Mouse (Mus musculus): Measurements from ENCODE around the gene Ap3s2.

- TF ChIP-seq POLR2A (IDR thresholded peaks at IDR 0.05; ENCODE audit: extremely low read depth, insufficient read depth, low read length), result no peak
- no peak for TF ChIP-seq CTCF (IDR thresholded peaks at IDR 0.05; ENCODE audit: extremely low read depth, insufficient read depth, low read length)
Observed at GRCm38 (mm10) chr7:79907356-79907755, 13.1 kb downstream of the Ap3s2 start.
